Mouse (Mus musculus) intestine, embryonic 16.5 days (tissue): ENCODE data around the gene Olfr1290. TPM values are rescaled to one million over a fixed set of nuclear protein-coding genes. Genes with fewer than 3 reads are reported as not detected.

Source experiments
- polyA plus RNA-seq: library from polyadenylated mRNA; unstranded; fragments of >200 nt; fragmentation: Nextera tagmentation; extraction: Ambion mirVana; gene quantifications from 2 replicates; pipeline ENCODE4 v1.2.1, GENCODE M21; 2015

Olfr1290 gene
- polyA plus RNA-seq, 1 experiment from 2014 or later: not detected

Other genes with a start within 250 kb of the Olfr1290 start
- gene Olfr1276, start 239.3 kb downstream of the Olfr1290 start, polyA plus RNA-seq: not detected in 2 replicates
- gene Olfr1277, start 219.7 kb downstream of the Olfr1290 start, polyA plus RNA-seq: not detected in 2 replicates
- not detected in 2 replicates for gene Olfr1278, start 203.7 kb downstream of the Olfr1290 start, polyA plus RNA-seq
- not detected in 2 replicates for gene Olfr1279, start 193.2 kb downstream of the Olfr1290 start, polyA plus RNA-seq
- not detected in 2 replicates for gene Olfr1280, start 179.8 kb downstream of the Olfr1290 start, polyA plus RNA-seq
- gene Olfr1281, start 167.3 kb downstream of the Olfr1290 start, polyA plus RNA-seq: not detected in 2 replicates
- gene Olfr1282, start 157.8 kb downstream of the Olfr1290 start, polyA plus RNA-seq: not detected in 2 replicates
- not detected in 2 replicates for gene Olfr1283, start 127.0 kb downstream of the Olfr1290 start, polyA plus RNA-seq
- not detected in 2 replicates for gene Olfr1284, start 118.3 kb downstream of the Olfr1290 start, polyA plus RNA-seq
- not detected in 2 replicates for gene Olfr1286, start 70.7 kb downstream of the Olfr1290 start, polyA plus RNA-seq
- gene Olfr1287, start 44.7 kb downstream of the Olfr1290 start, polyA plus RNA-seq: not detected in 2 replicates
- gene Olfr1288, start 19.7 kb downstream of the Olfr1290 start, polyA plus RNA-seq: not detected in 2 replicates
- gene Olfr1289, start 13.0 kb downstream of the Olfr1290 start, polyA plus RNA-seq: not detected in 2 replicates
- gene Olfr1291-ps1, start 3.4 kb upstream of the Olfr1290 start, polyA plus RNA-seq: not detected in 2 replicates
- not detected in 2 replicates for gene Olfr1293-ps, start 31.4 kb upstream of the Olfr1290 start, polyA plus RNA-seq
- not detected in 2 replicates for gene Olfr1294, start 46.5 kb upstream of the Olfr1290 start, polyA plus RNA-seq
- not detected in 2 replicates for gene Olfr1295, start 75.9 kb upstream of the Olfr1290 start, polyA plus RNA-seq
- not detected in 2 replicates for gene Olfr1297, start 132.7 kb upstream of the Olfr1290 start, polyA plus RNA-seq
- not detected in 2 replicates for gene Olfr1298, start 155.4 kb upstream of the Olfr1290 start, polyA plus RNA-seq
- gene Olfr1299, start 167.6 kb upstream of the Olfr1290 start, polyA plus RNA-seq: not detected in 2 replicates